Mouse (Mus musculus) gastrocnemius, adult 8-10 months (tissue): Measurements from ENCODE around the gene Ptch1. TPM values are rescaled to one million over a fixed set of nuclear protein-coding genes. Genes with fewer than 3 reads are reported as not detected.

ENCODE experiments used
- DNase-seq, 2 experiments: peaks; one replicate each; pipeline ENCODE4 v3.0.0; 2022; ENCODE audit warnings: low spot score in 2 of 2
- total RNA-seq, 4 experiments: library from RNA; stranded (reverse); gene quantifications; 2 replicates each; pipeline ENCODE4 v1.2.4; 2022

Gene Ptch1
- total RNA-seq, 4 experiments from 2014 or later, result 6.6 to 10.3 (median 8.3) TPM

DNA sequence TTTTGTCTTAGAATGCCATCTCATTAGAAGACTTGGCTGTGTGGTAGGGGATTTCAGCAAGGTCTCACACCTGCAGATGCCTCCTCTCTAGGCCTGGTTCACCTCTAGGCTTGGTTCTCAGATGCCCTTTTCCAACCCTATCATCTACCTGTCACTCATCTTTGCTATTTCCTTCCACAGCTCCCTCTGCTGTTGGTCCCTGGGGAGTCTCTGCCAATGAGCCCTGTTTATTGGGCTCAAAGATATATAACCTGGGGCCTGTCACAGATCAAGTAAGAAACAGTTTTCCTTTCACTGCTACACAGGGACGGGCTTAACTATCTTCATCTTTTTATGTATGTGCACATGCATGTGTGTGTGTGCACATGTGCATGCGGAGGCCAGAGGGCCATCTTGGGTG, 71.0 kb downstream of the Ptch1 start:
- no peak for DNase-seq

DNA sequence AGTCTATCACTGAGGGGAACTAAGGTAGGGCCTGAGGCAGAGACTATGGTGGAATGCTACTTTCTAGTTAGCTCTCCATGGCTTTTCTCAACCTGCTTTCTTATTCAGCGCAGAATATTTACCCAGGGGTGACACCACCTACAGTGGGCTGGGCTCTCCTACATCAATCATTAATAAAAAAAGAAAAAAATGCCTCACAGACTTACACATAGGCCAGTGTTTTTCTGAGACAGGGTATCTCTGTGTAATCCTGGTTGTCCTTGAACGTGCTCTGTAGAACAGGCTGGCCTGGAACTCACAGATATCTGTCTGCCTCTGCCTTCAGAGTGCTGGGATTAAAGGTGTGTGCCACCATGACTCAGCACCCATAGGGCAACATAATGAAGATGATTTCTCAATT, 73.9 kb downstream of the Ptch1 start:
- no peak for DNase-seq

DNA sequence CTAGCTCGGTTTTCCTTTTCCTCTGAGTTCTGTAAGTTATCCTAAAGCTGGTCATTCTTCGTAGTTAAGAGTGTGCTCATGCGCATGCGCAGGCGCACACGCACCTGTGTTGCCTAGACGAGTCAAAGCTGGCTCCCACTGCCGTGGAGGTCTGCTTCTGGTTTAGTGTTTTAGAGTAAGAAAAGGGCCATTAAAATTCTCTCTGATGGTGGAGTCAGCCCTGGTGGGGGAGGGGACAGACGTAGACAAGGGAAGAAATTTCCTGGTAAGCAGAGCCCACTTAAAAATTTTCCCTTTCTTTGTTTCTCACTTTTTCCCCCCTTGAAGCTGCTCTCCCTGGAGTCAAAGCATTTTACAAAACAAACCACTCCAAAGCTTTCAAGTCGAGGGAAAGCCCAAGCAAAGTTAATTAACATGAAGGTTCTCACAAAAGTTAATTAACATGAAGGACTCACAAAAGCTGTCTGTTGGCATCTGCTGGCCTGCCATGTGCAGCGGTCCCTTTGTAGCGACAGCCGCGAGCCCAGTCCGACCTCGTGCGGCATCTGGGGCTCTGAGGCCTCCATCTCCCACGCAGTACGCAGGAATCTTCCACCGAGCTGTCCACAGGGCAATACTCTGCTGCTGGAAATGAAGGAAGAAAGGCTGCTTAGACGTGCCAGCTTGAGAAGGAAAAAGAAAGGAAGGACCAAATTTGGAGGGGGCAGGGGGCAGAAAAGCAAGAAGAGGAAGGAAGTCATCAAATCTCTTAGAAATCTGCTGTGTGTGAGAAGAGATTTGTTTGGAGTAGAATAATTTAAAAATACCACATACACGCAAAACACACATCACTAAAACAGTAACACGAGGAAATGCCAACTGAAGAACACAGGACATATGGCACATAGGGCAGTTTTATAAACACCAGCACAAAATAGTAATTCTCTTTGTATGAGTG, 76.5 kb downstream of the Ptch1 start, which contains the start of gene Fancc:
Fancc (minus strand) TSS at position 633 of the 937 bp plus-strand sequence.
- no peak for DNase-seq

DNA sequence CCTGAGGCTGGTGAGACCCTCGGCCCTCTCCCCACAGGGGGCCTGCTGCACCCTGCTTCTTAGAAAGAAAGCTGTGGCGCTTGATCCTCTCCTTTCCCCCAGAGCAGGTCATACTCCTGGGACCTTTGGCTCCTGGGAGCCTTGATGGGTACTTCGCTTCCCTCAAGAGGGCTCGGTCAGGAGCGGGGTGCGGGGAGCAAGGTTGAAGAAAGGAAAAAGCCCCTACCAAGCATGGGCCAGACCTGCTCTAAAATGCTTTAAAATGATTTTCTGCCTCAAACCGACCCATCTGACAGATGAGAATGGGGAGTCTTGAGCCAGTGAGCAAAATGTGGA, 85.7 kb downstream of the Ptch1 start:
- DNase-seq, result no peak

DNA sequence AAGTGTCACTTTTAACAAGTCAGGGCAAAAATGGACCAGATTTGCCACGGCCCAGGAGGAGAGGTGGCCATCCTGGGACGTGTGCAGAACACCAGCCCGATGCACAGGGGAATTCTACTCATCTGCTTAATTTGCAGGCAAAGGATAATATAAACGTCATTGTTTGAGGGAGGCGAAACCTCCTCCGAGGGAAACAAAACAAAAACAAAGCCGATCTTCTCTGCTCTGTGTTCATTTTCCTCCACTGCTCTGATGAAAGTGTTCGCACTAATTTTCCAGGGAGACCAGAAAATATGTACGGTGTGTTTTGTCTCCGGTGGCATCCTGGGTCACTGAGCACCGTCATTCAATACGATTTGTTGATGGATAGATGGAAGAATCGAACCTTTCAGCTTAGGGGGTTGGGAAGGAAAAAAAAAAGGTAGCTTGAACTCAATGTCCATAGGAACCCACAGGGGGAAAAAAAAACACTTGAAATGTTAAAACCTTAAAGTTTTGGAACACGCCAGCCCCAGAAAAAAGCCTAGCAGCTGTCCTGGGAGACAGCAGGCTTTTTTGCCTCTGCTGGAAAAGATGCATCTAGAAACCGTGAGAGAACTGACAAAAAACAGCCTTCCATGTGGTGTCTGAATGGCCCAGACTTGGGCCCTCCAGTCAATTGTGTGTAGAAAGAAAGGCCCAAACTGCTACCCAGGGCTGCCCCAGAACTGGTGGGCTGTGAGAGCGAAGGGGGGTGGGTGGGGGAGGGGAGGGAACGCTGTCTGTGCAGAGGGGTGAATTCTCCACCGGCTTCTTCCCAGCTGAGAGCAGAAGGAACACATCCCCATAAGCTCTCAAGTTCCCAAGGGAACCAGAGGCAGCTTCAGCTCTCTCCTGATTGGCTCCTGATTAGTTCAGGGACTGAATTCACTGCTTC, 86.3 kb downstream of the Ptch1 start:
- no peak for DNase-seq

DNA sequence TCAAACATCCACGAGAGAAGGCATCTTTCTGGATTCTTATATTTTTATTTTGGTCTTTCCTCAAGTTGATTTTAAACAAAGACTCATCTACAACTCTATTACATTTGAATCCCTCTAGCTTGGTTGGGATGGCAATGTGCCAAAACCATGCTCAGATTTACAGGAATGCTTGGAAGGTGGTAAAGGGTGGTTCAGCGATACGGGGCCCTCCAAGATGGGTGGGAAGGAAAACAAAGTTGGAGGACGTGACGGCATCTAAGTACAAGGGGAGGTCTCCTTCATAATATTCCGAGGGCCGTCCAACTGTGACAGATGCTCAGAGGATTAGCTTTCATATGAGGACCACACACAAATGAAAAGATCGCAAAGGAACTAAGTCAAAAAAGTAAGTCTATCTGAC, 98.0 kb downstream of the Ptch1 start:
- DNase-seq, result no peak

Other genes with a start within 250 kb of the Ptch1 start
- gene Fancc, start 76.3 kb downstream of the Ptch1 start, total RNA-seq, result 1 to 10 TPM; 2.0 to 2.4 (median 2.1) TPM
- gene Ercc6l2, start 241.6 kb upstream of the Ptch1 start, total RNA-seq, result 10 to 100 TPM; 14.1 to 27.2 (median 19.1) TPM